Mouse (Mus musculus): ENCODE measurements around the gene Cant1.

DNA sequence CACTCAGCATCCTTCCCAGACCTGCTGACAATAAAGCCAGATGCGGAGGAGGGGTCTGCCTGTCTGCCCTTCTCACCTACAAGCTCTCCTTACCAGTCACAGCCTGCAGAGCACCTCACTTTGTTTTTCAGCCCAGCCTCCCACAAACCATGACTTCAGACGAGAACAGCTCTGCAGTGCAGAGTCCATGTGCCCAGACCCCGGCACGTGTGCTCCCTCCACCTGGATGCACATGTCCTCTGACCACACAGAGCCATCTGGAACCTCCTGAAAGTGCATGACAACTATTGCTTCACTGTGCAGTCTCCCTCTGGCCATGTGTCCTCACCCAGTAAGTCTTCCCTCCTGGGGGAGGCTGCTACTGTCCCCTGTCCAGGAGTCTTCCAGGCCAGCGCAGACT is 4.6 kb downstream of the Cant1 start:
- TF ChIP-seq ZNF384 (IDR thresholded peaks at IDR 0.05; ENCODE audit: low read depth, low read length) (no peak), CHD2 (IDR thresholded peaks at IDR 0.05; ENCODE audit: low read depth, low read length) (no peak)
